Mouse (Mus musculus) layer of hippocampus, postnatal 36 days (tissue): ENCODE data around the gene Hsf2bp. TPM values are rescaled to one million over a fixed set of nuclear protein-coding genes. Genes with fewer than 3 reads are reported as not detected.
A peak's percentile ranks its signal among the peaks of the same experiment; 100 is the strongest.

Experiments used
- DNase-seq, 2 experiments: peaks; one replicate each; pipeline ENCODE4 v3.0.0; 2022
- total RNA-seq, 2 experiments: library from RNA; stranded (reverse); gene quantifications; 2 replicates each; pipeline ENCODE4 v1.2.3; 2021

Gene Hsf2bp
- total RNA-seq, 2 experiments from 2014 or later: 0.43 to 1.3 TPM

- DNase-seq: no peak
Measured at GRCm38 (mm10) chr17:32031684-32032083, 4.5 kb downstream of the Hsf2bp start.

- no peak for DNase-seq
Measured at GRCm38 (mm10) chr17:32028301-32028700, 7.8 kb downstream of the Hsf2bp start.

GRCm38 (mm10) chr17:32027666-32028065, 8.5 kb downstream of the Hsf2bp start:
- DNase-seq: no peak

- DNase-seq: peak; percentile 51 to 53
Measured at GRCm38 (mm10) chr17:32025386-32025785, 10.8 kb downstream of the Hsf2bp start.

GRCm38 (mm10) chr17:32024671-32025073, 11.5 kb downstream of the Hsf2bp start:
- no peak for DNase-seq

- DNase-seq: peak; percentile 74
Measured at GRCm38 (mm10) chr17:32023088-32023487, 13.1 kb downstream of the Hsf2bp start.

- no peak for DNase-seq
Measured at GRCm38 (mm10) chr17:32022551-32022950, 13.6 kb downstream of the Hsf2bp start.

- DNase-seq: no peak
Measured at GRCm38 (mm10) chr17:32021981-32022380, 14.2 kb downstream of the Hsf2bp start.

- DNase-seq: no peak
Measured at GRCm38 (mm10) chr17:32018127-32018894, 17.8 kb downstream of the Hsf2bp start.

- no peak for DNase-seq
Measured at GRCm38 (mm10) chr17:32016481-32016880, 19.7 kb downstream of the Hsf2bp start.

- DNase-seq: no peak
Measured at GRCm38 (mm10) chr17:32013659-32014058, 22.5 kb downstream of the Hsf2bp start.

GRCm38 (mm10) chr17:32012254-32012653, 23.9 kb downstream of the Hsf2bp start:
- no peak for DNase-seq

GRCm38 (mm10) chr17:32011694-32012093, 24.5 kb downstream of the Hsf2bp start:
- no peak for DNase-seq

- no peak for DNase-seq
Measured at GRCm38 (mm10) chr17:32006800-32007199, 29.3 kb downstream of the Hsf2bp start.

GRCm38 (mm10) chr17:32003251-32003650, 32.9 kb downstream of the Hsf2bp start:
- DNase-seq: no peak

GRCm38 (mm10) chr17:31998351-31998750, 37.8 kb downstream of the Hsf2bp start:
- no peak for DNase-seq

- DNase-seq: no peak
Measured at GRCm38 (mm10) chr17:31996331-31996730, 39.8 kb downstream of the Hsf2bp start.

GRCm38 (mm10) chr17:31995784-31996183, 40.4 kb downstream of the Hsf2bp start:
- no peak for DNase-seq

GRCm38 (mm10) chr17:31994132-31994531, 42.0 kb downstream of the Hsf2bp start:
- DNase-seq: no peak

- no peak for DNase-seq
Measured at GRCm38 (mm10) chr17:31993354-31993753, 42.8 kb downstream of the Hsf2bp start.

- DNase-seq: no peak
Measured at GRCm38 (mm10) chr17:31992004-31992403, 44.1 kb downstream of the Hsf2bp start.

GRCm38 (mm10) chr17:31989035-31989434, 47.1 kb downstream of the Hsf2bp start:
- no peak for DNase-seq

- no peak for DNase-seq
Measured at GRCm38 (mm10) chr17:31986915-31987314, 49.2 kb downstream of the Hsf2bp start.

- no peak for DNase-seq
Measured at GRCm38 (mm10) chr17:31983491-31983890, 52.7 kb downstream of the Hsf2bp start.
